Mouse (Mus musculus) G1E (cell line): ENCODE measurements around the gene Tmem202.

Source experiments
- CTCF ChIP-seq: IDR thresholded peaks from 2 replicates; pipeline ENCODE4 v1.5.1; 2012; ENCODE audit warnings: low read depth, low read length, inconsistent platforms, mixed read lengths
- GATA1 ChIP-seq: IDR thresholded peaks from 2 replicates; pipeline ENCODE4 v1.6.1; 2012; ENCODE audit warnings: borderline replicate concordance, low read length, inconsistent platforms, mixed read lengths
- GATA2 ChIP-seq: IDR thresholded peaks from 2 replicates; pipeline ENCODE4 v1.6.1; 2012; ENCODE audit warnings: low read depth, low read length, inconsistent platforms, borderline replicate concordance
- POLR2AphosphoS5 ChIP-seq: IDR thresholded peaks from 2 replicates; pipeline ENCODE4 v1.6.1; 2012; ENCODE audit warnings: low read depth, low read length, inconsistent platforms; ENCODE audit not compliant: insufficient replicate concordance

GRCm38 (mm10) chr9:59474838-59475237 is 64.8 kb downstream of the Tmem202 start:
- TF ChIP-seq CTCF (no peak), GATA2 (no peak), POLR2AphosphoS5 (no peak), GATA1 (no peak)
